In the genomic region with DNA sequence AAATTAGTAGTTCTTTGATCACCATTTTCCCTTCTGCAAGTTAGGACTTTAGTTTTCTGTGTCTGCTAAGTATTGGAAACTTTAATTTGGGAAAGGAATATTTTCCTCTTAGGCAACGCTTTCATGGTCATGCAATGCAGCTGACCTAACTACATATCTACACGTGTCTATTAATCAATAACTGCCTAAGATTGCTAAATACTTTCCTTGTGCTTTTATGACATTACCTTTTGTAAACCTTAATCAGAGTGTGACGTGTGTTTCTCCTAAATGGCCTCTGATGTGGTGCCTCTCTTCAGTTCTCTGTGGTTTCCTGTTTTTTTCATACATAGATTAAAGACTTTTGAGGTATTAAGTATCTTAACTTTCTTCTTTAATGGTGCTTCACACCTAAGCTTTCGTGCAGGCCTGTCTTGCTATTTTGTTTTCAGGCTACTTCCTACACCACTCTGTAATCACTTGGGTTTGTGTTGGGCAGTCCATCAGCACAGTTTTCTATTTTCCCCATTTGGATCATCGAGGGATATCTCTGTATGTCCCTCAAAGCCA, we compare ENCODE assay signal across 19 mouse cellular contexts.
DNase-seq lines count a peak whose midpoint lies in the region; ATAC-seq and TF ChIP-seq lines count a peak whose summit lies in the region.
"Had no signal": no experiment of that assay in that cellular context is flagged by ENCODE, and none has a peak within 500 bp of the region (broad histone marks: within the 10 kb centered on the region; RNA-seq: fewer than 3 reads in every experiment).

No protein-coding gene starts in this region.

- DNase-seq in thymus, postnatal 25 days: peak; percentile 3
- no peak for DNase-seq in thymus, adult 18-20 months
- no peak for DNase-seq in layer of hippocampus, adult 9-11 months
- no peak for DNase-seq in urinary bladder, adult 2 months (ENCODE audit: low spot score)
- DNase-seq in layer of hippocampus, adult 2 months (ENCODE audit: low spot score in 2 of 2): no peak
- DNase-seq: adrenal gland, postnatal 14 days; cerebellum, adult 2 months; heart, postnatal 4 days; layer of hippocampus, postnatal 36 days; lung, embryonic 14.5 days had no signal

- H3K4me1 ChIP-seq in hindbrain, embryonic 13.5 days (replicated peaks): peaks cover 16% of the 10 kb centered on the region
- H3K4me1 ChIP-seq: midbrain, embryonic 15.5 days had no signal

- H3K27me3 ChIP-seq in hindbrain, embryonic 13.5 days: no peaks in the 10 kb centered on the region
- H3K27me3 ChIP-seq: CH12.LX; embryonic facial prominence, embryonic 12.5 days; heart, embryonic 13.5 days; kidney, embryonic 15.5 days; limb, embryonic 15.5 days; midbrain, embryonic 15.5 days had no signal

- ATAC-seq in common myeloid progenitor, adult 5-6 weeks (replicated peaks; ENCODE audit: low read depth, poor library complexity, severe bottlenecking): peak; percentile 47; the same call in 1 of the 2 replicates
- peak; percentile 60 for ATAC-seq in megakaryocyte, adult 5-6 weeks (ENCODE audit: poor library complexity, severe bottlenecking)
- no peak for ATAC-seq in hindbrain, embryonic 13.5 days (ENCODE audit: low FRiP score)
- ATAC-seq: midbrain, embryonic 15.5 days had no signal

- H3K9ac ChIP-seq in hindbrain, embryonic 13.5 days: no peak overlapping the region
- H3K9ac ChIP-seq: embryonic facial prominence, embryonic 12.5 days; heart, embryonic 13.5 days; kidney, embryonic 15.5 days; limb, embryonic 15.5 days; lung, embryonic 14.5 days; midbrain, embryonic 15.5 days had no signal

- no peak for TF ChIP-seq CTCF in layer of hippocampus, adult 2 months (conservative IDR thresholded peaks at IDR 0.05)

- no peak overlapping the region for H3K27ac ChIP-seq in hindbrain, embryonic 13.5 days
- H3K27ac ChIP-seq in layer of hippocampus, adult 2 months: no peak overlapping the region
- H3K27ac ChIP-seq: embryonic facial prominence, embryonic 12.5 days; heart, embryonic 13.5 days; kidney, embryonic 15.5 days; limb, embryonic 15.5 days; midbrain, embryonic 15.5 days had no signal

- H3K9me3 ChIP-seq in hindbrain, embryonic 13.5 days: no peaks in the 10 kb centered on the region
- H3K9me3 ChIP-seq: embryonic facial prominence, embryonic 12.5 days; heart, embryonic 13.5 days; kidney, embryonic 15.5 days; limb, embryonic 15.5 days; midbrain, embryonic 15.5 days had no signal

- 90% methylated on average over 5 of the region's 5 CpGs for WGBS in hindbrain, embryonic 13.5 days

- no peaks in the 10 kb centered on the region for H3K36me3 ChIP-seq in hindbrain, embryonic 13.5 days
- H3K36me3 ChIP-seq: embryonic facial prominence, embryonic 12.5 days; limb, embryonic 15.5 days; midbrain, embryonic 15.5 days had no signal

- no peak overlapping the region for H3K4me2 ChIP-seq in hindbrain, embryonic 13.5 days
- H3K4me2 ChIP-seq: embryonic facial prominence, embryonic 12.5 days; heart, embryonic 13.5 days; kidney, embryonic 15.5 days; limb, embryonic 15.5 days; lung, embryonic 14.5 days; midbrain, embryonic 15.5 days had no signal

- H3K4me3 ChIP-seq in hindbrain, embryonic 13.5 days: no peak overlapping the region
- H3K4me3 ChIP-seq in layer of hippocampus, adult 2 months: no peak overlapping the region
- H3K4me3 ChIP-seq: embryonic facial prominence, embryonic 12.5 days; heart, embryonic 13.5 days; kidney, embryonic 15.5 days; limb, embryonic 15.5 days; midbrain, embryonic 15.5 days had no signal
